Mouse (Mus musculus) olfactory bulb, adult 2 months (tissue): ENCODE results near the gene Timm23.

ENCODE experiments used
- CTCF ChIP-seq: fragments of 200-500 bp; IDR thresholded peaks from 2 replicates; pipeline ENCODE4 v1.5.1; 2012; ENCODE audit warnings: low read depth, mild to moderate bottlenecking, low read length, moderate library complexity; ENCODE audit not compliant: insufficient read depth
- POLR2A ChIP-seq: fragments of 200-500 bp; IDR thresholded peaks from 2 replicates; pipeline ENCODE4 v1.6.1; 2012; ENCODE audit warnings: mild to moderate bottlenecking, low read depth, low read length, moderate library complexity; ENCODE audit not compliant: insufficient read depth

GRCm38 (mm10) chr14:32249616-32250015 is 47.9 kb upstream of the Timm23 start:
- TF ChIP-seq CTCF (no peak), POLR2A (no peak)
